Mouse (Mus musculus) adrenal gland, postnatal 25 days (tissue): ENCODE results near the gene Atp11a. TPM values are rescaled to one million over a fixed set of nuclear protein-coding genes. Genes with fewer than 3 reads are reported as not detected.

Experiments used
- DNase-seq: peaks from one replicate; pipeline ENCODE4 v3.0.0; 2021; ENCODE audit warnings: mixed read lengths
- total RNA-seq: library from RNA; stranded (reverse); gene quantifications from 2 replicates; pipeline ENCODE4 v1.2.3, GENCODE M21; 2021

Gene Atp11a
- total RNA-seq, 1 experiment from 2014 or later: 173 TPM

DNA sequence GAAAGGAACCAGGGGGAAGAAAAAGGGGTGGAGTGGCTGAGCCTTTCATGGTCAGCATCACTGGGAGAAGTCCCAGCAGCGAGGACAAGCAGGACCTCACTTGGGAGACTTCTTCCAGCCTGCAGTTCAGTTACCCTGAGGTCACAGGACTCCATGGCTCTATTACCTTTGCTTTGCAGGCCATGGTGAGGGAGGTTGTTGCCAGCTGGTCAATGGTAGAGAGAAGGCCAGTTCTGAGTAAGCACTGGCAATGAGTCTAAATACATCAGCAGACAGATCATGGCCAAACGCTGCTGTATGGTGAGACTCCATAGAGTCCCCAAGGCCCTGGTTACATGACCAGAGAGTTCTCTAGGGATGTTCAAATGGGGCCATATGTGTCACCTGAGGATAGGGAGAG is 15.5 kb downstream of the Atp11a start:
- DNase-seq: no peak

DNA sequence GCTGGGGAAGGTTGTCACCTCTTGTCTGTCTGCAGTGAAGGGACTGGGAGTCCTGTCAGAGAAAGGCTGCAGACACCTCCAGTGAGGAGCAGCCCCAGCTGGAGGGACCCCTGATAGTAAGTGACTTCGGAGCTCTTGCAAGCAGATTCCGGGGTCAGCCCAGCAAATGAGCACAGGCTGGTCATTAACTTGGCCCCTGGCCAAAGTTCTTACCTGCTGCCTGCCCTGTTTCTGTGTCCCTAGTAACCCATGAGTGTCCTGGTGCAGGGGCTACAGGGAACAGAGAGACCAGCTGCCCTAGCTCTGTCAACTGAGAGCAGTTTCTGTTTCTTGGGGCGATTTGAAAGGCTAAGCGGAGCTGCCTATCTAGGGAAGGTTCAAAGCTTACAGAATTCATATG is 17.1 kb downstream of the Atp11a start:
- no peak for DNase-seq

DNA sequence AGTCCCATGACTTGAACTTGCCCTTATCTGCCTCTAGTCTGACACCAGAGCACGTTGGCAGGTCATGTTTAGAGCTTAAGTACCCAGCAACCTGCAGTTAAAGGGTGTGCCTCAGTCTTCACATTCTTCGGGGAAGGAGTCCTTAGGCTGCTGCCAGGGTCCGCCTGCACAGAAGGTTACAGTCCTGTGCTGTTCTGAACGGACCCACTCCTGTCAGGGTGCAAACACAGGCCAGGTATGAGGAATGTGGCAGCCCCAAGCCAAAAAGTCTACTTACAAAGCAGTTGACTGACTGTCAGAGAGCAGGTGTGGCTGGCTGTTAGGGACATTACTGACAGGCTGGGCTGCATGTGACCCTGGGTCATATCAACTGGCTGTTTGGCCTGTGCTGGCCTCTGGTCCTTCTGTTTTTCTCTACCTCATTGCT is 18.1 kb downstream of the Atp11a start:
- DNase-seq: no peak

DNA sequence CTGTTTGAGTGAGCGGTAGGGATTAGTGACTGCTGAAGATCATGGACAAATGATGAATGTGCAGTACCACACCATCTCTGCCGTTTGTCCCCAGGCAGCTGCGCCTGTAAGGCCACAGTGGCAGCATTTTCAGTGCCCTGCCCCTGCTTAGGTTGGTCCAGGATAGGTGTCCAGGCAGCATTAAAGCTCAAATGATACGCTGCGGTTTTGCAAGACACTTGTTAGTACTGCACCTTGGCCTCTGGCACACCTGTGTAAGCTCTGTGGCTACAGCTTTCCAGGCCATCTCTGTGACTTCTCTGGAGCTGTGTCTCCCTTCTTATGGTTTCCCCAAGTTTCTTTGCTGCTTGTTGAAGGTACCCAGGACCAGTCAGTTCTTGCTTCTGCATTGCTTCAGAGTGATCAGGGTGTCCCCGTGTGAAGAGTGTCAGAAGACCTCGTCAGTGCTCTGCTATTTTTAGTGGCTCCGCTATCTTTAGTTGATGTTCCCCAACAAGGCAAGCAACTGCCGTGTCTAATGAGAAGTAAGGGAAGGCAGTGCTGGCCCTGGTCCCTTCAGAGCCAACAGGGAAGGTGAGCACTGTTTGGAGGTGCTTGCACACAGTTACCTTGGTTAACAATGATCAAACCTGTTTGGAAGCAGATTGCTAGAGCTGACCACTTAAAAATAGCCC is 18.6 kb downstream of the Atp11a start:
- DNase-seq: no peak

DNA sequence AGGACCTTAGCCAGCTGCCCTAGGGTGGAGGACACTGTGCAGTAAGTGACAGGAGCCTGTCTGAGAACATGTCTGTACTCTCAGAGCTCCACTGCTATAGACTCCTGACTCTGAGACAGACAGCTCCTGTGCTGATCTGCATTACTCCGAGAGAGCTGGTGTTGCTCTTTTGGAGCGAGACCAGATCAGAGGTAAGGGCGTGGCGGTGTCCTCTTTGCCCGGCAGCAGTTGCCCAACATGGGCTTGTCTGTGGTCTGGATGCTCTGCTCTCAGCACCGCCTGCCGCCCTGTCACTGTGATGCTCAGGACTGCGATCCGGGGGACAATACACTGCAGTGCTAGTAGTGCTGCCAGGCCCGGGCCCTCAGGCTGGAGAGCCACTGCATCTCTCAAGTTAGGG is 19.4 kb downstream of the Atp11a start:
- DNase-seq: no peak

DNA sequence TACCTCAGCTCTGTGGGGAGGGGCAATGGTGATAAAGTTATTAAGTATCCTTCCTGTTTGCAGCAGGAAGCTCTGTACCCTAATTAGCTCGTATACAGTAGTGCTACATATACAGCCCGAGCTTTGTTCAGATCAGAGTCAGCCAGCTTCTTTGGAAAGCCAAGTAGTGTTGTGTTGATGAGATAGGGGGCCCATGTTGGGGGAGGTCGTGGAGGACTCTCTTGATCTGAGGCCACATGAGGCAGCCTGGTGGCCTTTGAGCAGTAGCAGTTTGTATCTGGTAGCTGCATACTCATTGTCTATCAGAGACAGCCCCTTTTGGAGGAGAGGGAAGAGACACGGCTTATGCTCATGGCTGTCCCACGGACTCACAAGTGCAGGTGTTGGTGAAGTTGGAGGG is 20.4 kb downstream of the Atp11a start:
- DNase-seq: no peak

DNA sequence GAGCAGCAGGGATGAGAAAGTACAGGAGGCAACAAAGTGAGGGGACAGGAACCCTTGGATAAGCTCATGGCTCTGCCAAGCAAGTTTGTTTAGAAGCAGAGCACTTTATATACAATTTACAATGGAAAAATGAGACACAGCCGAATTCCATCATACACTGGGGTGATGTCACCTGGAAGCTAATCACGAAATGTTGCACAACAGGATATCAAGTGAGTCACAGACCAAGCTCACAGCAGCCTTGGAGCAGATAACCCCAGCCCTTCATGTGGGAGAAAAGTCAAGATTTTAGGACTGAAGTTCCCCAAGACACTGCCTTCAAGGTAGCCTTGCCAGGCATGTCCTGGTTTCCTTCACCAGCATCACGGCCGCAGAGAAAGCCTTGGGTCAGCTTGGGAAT is 22.7 kb downstream of the Atp11a start:
- DNase-seq: peak; percentile 14

DNA sequence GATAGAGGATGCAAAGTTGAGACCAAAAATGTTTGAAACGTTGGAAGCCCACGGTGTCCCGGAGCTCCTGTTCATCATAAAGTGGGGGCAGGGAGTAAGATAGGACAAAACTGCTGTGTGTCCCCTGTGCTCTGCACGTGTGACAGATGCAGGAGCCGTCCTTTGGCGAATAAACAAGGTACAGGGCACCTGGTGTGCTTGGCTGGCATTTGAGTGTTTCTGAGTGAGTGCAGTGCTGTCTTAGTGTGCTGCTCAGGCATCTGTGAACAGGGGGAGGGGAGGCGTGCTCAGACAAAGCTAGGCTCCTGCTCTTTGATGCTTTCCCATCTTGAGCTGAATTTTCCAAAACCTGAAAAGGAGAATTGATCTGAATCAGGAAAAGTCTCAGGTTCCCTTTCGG is 28.7 kb downstream of the Atp11a start:
- DNase-seq: no peak

DNA sequence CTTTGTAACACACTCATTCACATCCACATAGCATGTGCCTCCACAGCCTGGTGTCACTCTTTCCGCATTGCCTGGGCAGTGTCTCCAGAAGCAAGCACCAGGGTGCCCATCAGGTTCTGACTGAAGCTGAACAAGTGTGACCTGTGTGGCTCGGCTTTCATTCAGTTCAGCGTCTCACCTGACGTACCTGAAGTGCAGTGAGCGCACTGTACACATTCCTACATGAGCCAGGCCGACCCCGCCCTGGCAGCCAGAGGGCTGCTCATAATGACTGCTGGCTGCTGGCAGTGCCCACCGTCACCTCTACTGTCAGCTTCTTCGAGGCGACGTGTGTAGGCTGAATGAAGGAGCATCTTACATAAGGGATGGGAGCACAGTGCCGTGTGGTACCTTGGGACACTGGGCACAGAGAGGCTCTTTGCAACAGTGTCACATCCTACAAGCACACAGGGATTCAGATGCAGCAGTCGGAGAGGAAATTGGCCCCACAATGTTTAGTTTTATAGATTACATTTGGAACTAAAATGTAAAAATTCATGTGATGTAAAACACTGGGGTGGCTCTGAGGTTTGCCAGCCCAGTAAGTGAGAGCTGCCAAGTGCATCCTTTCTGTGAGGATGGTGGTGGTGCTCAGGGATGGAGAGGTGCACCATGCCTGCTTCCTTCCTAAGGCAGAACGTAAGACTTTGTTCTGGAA is 29.6 kb downstream of the Atp11a start:
- DNase-seq: no peak

DNA sequence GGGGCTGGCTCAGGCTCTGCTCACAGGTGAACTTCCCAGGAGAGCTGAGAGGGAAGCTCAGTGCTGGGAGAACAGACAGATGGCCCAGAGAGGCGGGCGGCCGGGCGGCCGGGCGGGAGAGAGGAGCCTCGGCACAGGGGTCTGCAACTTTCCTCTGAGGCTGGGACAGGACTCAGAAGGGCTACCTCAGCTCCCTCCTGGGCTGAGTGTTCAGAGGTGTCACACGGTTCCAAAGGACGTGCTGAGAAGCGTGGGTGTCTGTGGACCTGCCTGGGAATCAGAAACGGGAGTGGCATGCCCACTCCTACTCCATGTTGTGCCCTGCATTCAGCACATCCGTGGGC is 30.1 kb downstream of the Atp11a start:
- DNase-seq: no peak

DNA sequence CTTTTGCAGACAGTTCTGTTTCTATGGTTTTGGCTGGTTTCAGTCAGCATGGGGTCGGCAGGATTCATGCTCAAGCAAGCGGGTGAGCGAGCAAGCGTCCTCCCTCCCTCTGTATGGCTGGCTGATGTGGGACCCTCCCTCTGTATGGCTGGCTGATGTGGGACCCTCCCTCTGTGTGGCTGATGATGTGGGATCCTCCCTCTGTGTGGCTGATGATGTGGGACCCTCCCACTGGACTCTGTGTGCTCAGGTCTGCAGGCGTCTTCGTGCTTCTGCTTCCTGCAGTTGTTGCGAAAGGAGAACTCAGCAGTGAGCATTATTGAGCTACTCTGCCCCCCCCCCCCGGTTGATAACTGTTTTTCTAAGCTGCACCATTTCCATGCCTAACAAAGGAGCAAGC is 30.6 kb downstream of the Atp11a start:
- DNase-seq: no peak

DNA sequence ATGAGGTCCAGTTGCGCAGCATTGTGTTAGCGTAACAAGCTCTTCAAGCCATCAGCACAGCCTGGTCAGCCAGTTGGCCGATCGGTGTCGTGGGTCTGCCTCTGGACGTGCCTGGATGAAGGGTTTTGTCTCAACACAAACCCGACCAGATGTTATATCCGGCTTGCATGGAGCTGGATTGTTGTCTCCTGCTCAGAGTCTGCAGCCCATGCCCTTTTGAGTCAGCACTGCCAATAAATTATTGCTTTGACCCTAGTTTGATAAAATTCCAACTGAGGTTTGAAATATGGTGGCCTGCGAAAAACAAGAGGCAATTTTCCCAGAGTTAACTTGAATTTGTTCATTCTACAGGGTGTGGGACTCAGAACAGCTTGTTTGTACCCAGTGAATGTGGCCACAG is 31.9 kb downstream of the Atp11a start:
- no peak for DNase-seq

DNA sequence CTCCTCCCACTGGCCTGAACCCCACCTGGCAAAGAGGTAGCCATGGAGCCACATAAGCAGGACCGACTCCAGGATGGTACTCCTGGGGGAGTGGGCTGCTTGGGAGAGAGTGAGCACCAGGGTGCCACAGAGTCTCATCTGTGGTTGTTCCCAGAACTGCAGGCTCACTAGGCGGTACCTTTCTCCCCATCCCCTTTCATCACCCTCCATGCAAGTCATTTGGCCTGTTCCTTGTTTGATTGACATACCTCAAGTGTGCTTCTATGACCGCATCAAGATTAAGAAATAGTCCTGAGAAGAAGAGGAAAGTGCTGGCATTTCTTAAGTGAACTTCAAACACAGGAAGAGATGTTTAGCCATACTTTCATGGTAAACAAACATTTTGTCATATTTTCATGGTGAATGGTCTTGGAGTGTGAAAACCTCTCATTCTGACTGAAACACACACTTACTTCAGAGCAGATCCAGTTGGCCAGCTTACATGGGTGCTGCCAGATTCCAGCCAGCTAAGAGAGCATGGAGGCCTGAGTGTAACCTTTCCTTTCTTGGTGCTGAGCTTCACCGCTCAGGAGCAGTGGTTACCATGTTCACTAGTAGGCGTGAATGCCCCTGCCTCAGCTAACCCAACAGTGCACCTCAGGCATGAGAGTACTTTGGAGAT is 38.3 kb downstream of the Atp11a start:
- DNase-seq: no peak

DNA sequence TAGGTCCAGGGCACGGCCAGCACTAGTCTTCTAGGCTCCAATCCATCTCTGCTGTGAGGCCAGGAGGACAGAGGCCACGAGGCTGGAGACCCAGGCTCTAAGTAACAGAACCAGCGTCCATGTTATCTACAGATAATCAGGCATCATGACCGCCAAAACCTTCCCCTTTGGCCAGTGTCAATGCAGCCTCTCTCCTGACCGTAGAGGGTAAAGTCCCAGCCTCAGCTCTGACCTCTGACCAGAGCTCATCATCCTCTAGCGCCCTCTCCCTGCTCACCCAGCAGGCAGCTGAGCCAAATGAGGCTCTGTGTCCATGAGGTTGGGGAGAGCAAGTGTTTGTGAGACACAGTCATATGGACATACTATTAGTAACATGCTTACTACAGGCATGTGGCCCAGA is 42.3 kb downstream of the Atp11a start:
- no peak for DNase-seq

DNA sequence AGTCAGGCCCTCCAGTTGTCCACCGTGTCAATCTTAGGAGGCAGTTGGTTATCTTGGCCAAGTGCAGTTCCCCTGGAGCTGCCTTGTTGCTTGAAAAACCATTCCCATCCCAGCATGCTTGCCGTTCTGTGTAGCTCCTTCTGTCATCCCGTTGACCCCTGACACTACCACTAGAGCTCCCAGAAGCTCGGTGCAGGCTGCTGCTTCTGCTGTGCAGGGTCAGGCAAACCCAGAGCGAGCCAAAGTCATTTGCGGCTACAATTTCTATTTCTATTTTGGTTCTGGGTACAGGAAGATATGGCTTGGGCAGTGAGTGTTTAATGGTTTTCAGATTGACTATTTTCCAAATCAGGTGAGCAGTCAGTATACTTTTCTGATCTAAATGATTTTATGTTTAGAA is 43.0 kb downstream of the Atp11a start:
- no peak for DNase-seq

DNA sequence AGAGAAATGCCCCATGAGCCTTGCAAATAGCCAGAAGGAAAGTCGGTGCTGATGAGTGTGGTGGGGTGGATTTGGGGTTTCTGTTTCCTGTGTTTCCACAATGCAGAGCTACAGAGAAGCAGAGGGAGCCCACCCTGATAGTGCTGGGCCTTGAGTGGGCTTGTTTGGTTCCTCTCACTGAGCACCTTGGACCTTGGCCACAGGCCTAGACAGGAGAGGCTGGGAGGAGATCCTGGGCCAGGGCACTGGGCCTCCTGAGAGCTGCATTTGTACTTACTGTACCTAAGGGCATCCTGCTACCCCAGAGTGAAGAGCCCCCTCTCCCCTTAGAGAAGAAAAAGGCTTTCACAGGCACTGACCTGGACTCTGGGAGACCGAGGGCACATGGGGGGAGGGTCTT is 43.4 kb downstream of the Atp11a start:
- no peak for DNase-seq

DNA sequence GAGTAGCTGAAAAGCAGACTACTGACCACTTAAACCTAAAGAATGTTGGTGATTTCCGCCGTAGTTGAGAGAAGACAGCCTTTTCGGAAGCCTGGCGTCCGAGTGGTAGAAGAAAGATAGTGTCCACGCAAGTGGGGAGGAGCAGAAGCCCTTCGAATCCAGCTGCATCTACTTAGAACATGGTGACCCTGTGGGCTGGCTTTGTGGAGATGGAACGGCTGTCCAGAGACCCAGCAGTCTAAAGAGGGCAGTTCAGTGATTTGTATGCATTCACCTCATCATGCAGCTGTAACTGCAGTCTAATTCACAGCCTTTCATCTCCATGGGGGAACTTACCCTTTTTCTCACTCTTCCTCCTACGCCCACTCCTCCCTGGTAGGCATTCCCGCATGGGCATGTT is 44.8 kb downstream of the Atp11a start:
- no peak for DNase-seq

DNA sequence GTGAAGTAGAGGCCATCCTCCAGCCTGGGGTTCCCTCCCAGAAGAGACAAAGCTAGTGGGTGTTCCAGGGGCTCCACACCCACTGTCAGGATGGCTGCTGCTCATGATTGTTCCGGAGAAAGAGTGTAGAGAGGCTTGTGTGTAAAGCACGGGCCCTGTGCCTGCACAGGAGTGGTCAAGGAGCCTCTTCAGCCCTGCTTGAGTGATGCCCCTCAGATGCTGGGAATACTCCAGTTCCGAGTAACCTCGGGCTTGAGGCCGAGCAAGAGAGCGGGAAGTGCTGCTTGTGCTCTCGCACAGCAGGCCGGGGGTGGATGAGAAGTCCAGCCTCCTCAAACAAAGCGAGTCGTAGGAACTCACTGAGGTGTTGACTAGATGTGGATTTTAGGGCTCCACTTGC is 46.3 kb downstream of the Atp11a start:
- DNase-seq: no peak

DNA sequence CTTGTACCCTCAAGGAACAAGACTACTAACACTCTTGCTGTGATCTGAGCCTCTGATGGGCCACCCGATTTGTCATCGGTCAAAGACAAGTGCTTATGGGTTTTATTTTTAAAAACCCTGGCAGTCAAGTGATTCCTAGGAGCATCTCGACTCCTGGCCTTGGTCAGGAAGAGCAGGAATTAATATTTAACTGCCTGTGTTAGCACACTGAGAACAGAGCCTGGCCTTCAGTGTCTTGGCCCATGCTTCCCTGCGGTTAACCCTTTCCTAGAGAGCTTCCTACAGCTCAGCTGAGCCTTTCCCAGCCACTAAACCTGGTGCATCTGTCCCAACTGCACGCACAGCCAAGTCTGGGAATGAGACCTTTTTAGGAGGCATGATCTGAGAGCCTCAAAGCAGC is 48.1 kb downstream of the Atp11a start:
- no peak for DNase-seq

DNA sequence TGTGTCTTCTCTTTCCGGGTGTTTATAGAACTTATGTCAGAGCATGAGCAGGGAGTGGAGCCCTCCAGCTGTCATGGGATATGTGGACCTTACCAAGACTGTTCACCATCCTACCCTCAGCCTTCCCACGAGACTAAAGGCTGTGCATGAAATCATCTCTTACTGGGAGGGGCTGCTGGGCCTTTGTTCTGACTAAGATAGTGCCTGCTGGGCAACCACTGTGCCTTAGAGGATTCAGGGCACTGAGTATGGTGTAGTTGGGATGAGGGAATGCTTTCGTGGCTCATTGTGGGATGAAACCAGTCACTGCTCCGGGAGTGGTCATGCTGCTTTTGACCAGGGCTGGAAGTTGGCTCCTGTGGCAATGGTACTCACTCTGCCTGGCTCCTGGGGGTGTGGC is 48.8 kb downstream of the Atp11a start:
- DNase-seq: no peak

DNA sequence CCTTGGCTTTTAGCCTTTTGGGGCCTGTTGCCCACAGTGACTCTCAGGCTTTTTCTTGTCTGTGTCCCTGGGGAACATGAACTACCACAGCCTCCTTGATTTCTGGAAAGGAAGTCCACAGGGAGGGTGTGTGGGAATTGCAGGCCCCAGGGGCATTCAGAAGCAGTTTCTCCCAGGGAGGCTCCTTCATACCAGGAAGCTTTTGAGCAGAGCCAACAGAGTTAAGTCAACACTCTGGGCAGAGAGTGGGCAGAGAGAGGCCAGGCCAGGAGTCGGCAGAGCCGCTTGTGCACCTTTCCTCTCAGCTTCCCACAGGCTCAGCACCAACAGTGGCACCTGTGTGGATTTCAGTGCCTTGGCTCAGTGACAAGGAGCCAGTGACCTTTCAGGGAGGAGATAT is 51.2 kb downstream of the Atp11a start:
- no peak for DNase-seq

DNA sequence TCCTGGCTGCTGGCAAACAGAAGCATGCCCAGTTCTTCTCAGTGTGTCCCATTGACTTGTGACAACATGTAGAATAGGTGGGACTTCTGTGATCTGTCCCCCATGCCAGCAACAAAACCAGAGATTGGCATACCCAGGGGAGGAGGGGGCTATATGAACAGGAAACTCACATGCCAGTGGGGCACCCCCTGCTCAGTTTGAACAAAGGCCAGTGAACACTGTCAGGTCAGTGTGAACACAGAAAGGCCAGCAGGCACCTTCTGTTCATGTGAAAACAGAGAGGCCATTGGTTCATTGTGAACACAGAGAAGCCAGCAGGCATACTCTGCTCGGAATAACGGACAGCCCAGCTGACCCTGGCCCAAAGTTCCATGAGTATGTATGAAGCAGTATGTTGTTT is 52.7 kb downstream of the Atp11a start:
- no peak for DNase-seq

DNA sequence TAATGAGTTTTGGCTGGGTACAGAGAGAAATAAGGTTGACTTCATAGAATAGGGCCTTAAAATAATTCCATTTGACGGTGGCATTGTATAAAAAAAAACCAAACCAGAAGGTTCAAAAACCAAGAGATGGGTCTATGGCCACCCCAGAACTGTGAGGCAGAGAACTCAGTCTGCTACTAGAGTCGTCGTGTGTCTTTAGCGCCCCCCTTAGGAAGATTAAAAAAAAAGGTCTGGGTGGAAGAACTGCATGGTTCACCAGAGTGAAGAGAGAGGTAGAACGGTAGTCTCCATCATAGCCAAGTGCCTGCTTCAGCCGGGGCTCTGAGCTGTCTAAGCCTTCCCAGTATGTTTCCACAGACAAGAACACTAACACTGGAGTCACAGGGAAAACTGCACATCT is 54.4 kb downstream of the Atp11a start:
- no peak for DNase-seq

DNA sequence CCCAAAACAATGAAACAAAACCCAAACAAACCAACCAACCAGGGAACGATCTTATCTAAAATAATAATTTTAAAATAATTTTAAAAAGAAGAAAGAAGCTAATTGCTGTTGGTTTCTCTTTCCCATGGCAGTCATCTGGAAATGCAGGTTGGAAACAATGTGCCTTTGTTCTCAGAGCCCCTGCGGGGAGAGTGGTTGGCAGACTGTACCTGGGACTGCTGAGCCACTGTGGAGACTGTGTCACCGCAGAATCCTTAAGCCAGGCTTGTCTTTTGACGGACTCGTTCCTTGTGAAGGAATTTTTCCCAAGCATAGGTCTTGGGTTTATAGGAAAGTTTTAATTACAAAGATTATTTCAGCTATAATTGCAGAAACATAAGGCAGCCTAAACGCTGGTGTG is 59.6 kb downstream of the Atp11a start:
- no peak for DNase-seq
